In genomic region chr4:32862011-32862750, GRCm38 (mm10) we compare ENCODE assay signal across 7 mouse cellular contexts.
DNase-seq lines count a peak whose midpoint lies in the region; ATAC-seq and TF ChIP-seq lines count a peak whose summit lies in the region.

No protein-coding gene starts in this region.

- no peak overlapping the region for H3K9ac ChIP-seq in neural tube, embryonic 12.5 days

- peak; percentile 79 for DNase-seq in G1E (ENCODE audit: low spot score)
- peak; percentile 45 to 46 for DNase-seq in frontal cortex, postnatal 14 days (ENCODE audit: low spot score in 2 of 2)
- DNase-seq in left cerebral cortex, postnatal 10 days (ENCODE audit: extremely low spot score in 1 of 2, low spot score in 2 of 2), result peak; percentile 38 to 43
- no peak for DNase-seq in ovary, postnatal 36 days (ENCODE audit: low spot score)
- DNase-seq in urinary bladder, postnatal 36 days (ENCODE audit: low spot score in 2 of 2), result no peak

- ATAC-seq in G1E (ENCODE audit: extremely low read depth, insufficient number of reproducible peaks, low FRiP score, poor library complexity, severe bottlenecking), result peak; percentile 94
- 0 out of 2 replicates have a peak, but pooled peaks have one; percentile 27 for ATAC-seq in neural tube, embryonic 12.5 days (ENCODE audit: low FRiP score, low read depth)

- peaks cover 7% of the 10 kb centered on the region; the same call in 1 of the 2 replicates for H3K27me3 ChIP-seq in G1E (ENCODE audit: insufficient read depth, low read length)
- H3K27me3 ChIP-seq in neural tube, embryonic 12.5 days (replicated peaks), result peaks cover 5% of the 10 kb centered on the region; the same call in 1 of the 2 replicates

- no peak for TF ChIP-seq CTCF in G1E (IDR thresholded peaks at IDR 0.05; ENCODE audit: low read depth, low read length)
- TF ChIP-seq CTCF in bone marrow, adult 2 months (IDR thresholded peaks at IDR 0.05; ENCODE audit: control insufficient read depth, insufficient read depth, low read length), result no peak

- peak overlapping the region; percentile 65 for H3K4me2 ChIP-seq in neural tube, embryonic 12.5 days (replicated peaks)

- H3K36me3 ChIP-seq in G1E (replicated peaks), result peaks cover 5% of the 10 kb centered on the region
- no peaks in the 10 kb centered on the region for H3K36me3 ChIP-seq in neural tube, embryonic 12.5 days

- peaks cover 63% of the 10 kb centered on the region for H3K4me1 ChIP-seq in G1E (ENCODE audit: insufficient read depth, low read depth, low read length)
- peaks cover 1% of the 10 kb centered on the region; the same call in 1 of the 2 replicates for H3K4me1 ChIP-seq in bone marrow, adult 2 months (ENCODE audit: control insufficient read depth, insufficient read depth, low read length)
- peaks cover 48% of the 10 kb centered on the region for H3K4me1 ChIP-seq in neural tube, embryonic 12.5 days

- peak overlapping the region; percentile 45 for H3K27ac ChIP-seq in bone marrow, adult 2 months (ENCODE audit: control insufficient read depth, insufficient read depth, low read depth, low read length, poor library complexity)
- no peak overlapping the region for H3K27ac ChIP-seq in neural tube, embryonic 12.5 days

- WGBS in bone marrow, adult 2 months, result 35% methylated on average over 15 of the region's 15 CpGs
- WGBS in neural tube, embryonic 12.5 days, result 68% methylated on average over 15 of the region's 15 CpGs

- no peaks in the 10 kb centered on the region for H3K9me3 ChIP-seq in G1E (replicated peaks)
- no peaks in the 10 kb centered on the region for H3K9me3 ChIP-seq in neural tube, embryonic 12.5 days

- peak overlapping the region; percentile 67 for H3K4me3 ChIP-seq in G1E (ENCODE audit: low read depth, low read length)
- no peak overlapping the region for H3K4me3 ChIP-seq in bone marrow, adult 2 months (replicated peaks; ENCODE audit: control insufficient read depth, low read depth, low read length)
- H3K4me3 ChIP-seq in neural tube, embryonic 12.5 days, result no peak overlapping the region

- TF ChIP-seq POLR2A in bone marrow, adult 2 months (IDR thresholded peaks at IDR 0.05; ENCODE audit: borderline replicate concordance, control insufficient read depth, low read depth, low read length), result no peak

- intact Hi-C loops in left cerebral cortex, postnatal 10 days (cut with DNase I), result loop anchor here (10.0 kb wide), 1 partner anchor 63 kb away; no protein-coding TSS in a partner anchor

Comparison
In these comparisons a context has a peak if more than half of its experiments do, and no peak if none do; other contexts are left out.
1. DNase-seq: peak in G1E (single experiment), frontal cortex, postnatal 14 days (2 of 2) and left cerebral cortex, postnatal 10 days (2 of 2); none in ovary, postnatal 36 days (single experiment) and urinary bladder, postnatal 36 days (0 of 2).